Comparison of ENCODE assay signal across 10 mouse cellular contexts in genomic region chr7:101354423-101354822, GRCm38 (mm10). TPM values are rescaled to one million over a fixed set of nuclear protein-coding genes. Genes with fewer than 3 reads are reported as not detected.
DNase-seq lines count a peak whose midpoint lies in the region; ATAC-seq and TF ChIP-seq lines count a peak whose summit lies in the region.
"Had no signal": no experiment of that assay in that cellular context is flagged by ENCODE, and none has a peak within 500 bp of the region (broad histone marks: within the 10 kb centered on the region; RNA-seq: fewer than 3 reads in every experiment).

No protein-coding gene starts in this region.

- WGBS in spleen, adult 2 months: 12% methylated on average over 5 of the region's 5 CpGs
- 51% methylated on average over 5 of the region's 5 CpGs for WGBS in lung, embryonic 16.5 days
- WGBS in midbrain, embryonic 14.5 days: 76% methylated on average over 5 of the region's 5 CpGs

- H3K36me3 ChIP-seq in spleen, adult 2 months (ENCODE audit: control insufficient read depth, insufficient read depth, low read length): peaks cover 3% of the 10 kb centered on the region; the same call in 1 of the 2 replicates
- no peaks in the 10 kb centered on the region for H3K36me3 ChIP-seq in lung, embryonic 16.5 days (ENCODE audit: control insufficient read depth, insufficient read depth, low read length)
- H3K36me3 ChIP-seq in midbrain, embryonic 14.5 days (ENCODE audit: control insufficient read depth, insufficient read depth, low read length): no peaks in the 10 kb centered on the region
- H3K36me3 ChIP-seq: hindbrain, embryonic 13.5 days had no signal

- no peak for TF ChIP-seq POLR2A in spleen, adult 2 months (IDR thresholded peaks at IDR 0.05; ENCODE audit: low read depth, low read length)

- H3K9me3 ChIP-seq in lung, embryonic 16.5 days (ENCODE audit: control insufficient read depth, low read length): no peaks in the 10 kb centered on the region
- H3K9me3 ChIP-seq in midbrain, embryonic 14.5 days (ENCODE audit: control insufficient read depth, low read length): no peaks in the 10 kb centered on the region
- H3K9me3 ChIP-seq: hindbrain, embryonic 13.5 days had no signal

- peak; percentile 72 for ATAC-seq in lung, embryonic 16.5 days (ENCODE audit: low read depth)
- no peak for ATAC-seq in midbrain, embryonic 14.5 days (ENCODE audit: low FRiP score, low TSS enrichment)
- ATAC-seq in CD4-positive, CD25-positive, alpha-beta regulatory T cell, adult 4 months: no peak

- no peak for TF ChIP-seq CTCF in spleen, adult 2 months (IDR thresholded peaks at IDR 0.05; ENCODE audit: extremely low read depth, insufficient read depth, insufficient read length, insufficient replicate concordance)

- H3K27ac ChIP-seq in spleen, adult 2 months (ENCODE audit: insufficient read depth, low read length): peak overlapping the region; percentile 93
- H3K27ac ChIP-seq in lung, embryonic 16.5 days (ENCODE audit: low read length): no peak overlapping the region
- no peak overlapping the region for H3K27ac ChIP-seq in midbrain, embryonic 14.5 days (replicated peaks; ENCODE audit: low read depth, low read length)
- H3K27ac ChIP-seq: hindbrain, embryonic 13.5 days had no signal

- H3K4me1 ChIP-seq in spleen, adult 2 months (ENCODE audit: control insufficient read depth, insufficient read depth, insufficient read length): peaks cover 30% of the 10 kb centered on the region
- H3K4me1 ChIP-seq in lung, embryonic 16.5 days (replicated peaks; ENCODE audit: control insufficient read depth, insufficient read depth, low read length): peaks cover 12% of the 10 kb centered on the region
- H3K4me1 ChIP-seq in midbrain, embryonic 14.5 days (ENCODE audit: control insufficient read depth, insufficient read depth, low read length): no peaks in the 10 kb centered on the region

- H3K9ac ChIP-seq in lung, embryonic 16.5 days (ENCODE audit: low read length): no peak overlapping the region
- H3K9ac ChIP-seq in midbrain, embryonic 14.5 days (replicated peaks; ENCODE audit: low read length): no peak overlapping the region
- H3K9ac ChIP-seq: hindbrain, embryonic 13.5 days had no signal

- no peak overlapping the region for H3K4me2 ChIP-seq in lung, embryonic 16.5 days (ENCODE audit: low read depth, low read length)
- H3K4me2 ChIP-seq in midbrain, embryonic 14.5 days (ENCODE audit: low read length): no peak overlapping the region
- H3K4me2 ChIP-seq: hindbrain, embryonic 13.5 days had no signal

- no peaks in the 10 kb centered on the region for H3K27me3 ChIP-seq in spleen, adult 2 months (ENCODE audit: control insufficient read depth, insufficient read depth, low read length)
- no peaks in the 10 kb centered on the region for H3K27me3 ChIP-seq in lung, embryonic 16.5 days (ENCODE audit: control insufficient read depth, insufficient read depth, low read depth, low read length)
- H3K27me3 ChIP-seq in midbrain, embryonic 14.5 days (ENCODE audit: control insufficient read depth, insufficient read depth, low read length): peaks cover 1% of the 10 kb centered on the region; the same call in 1 of the 2 replicates

- H3K4me3 ChIP-seq in spleen, adult 2 months (ENCODE audit: extremely low read depth, insufficient read depth, insufficient read length): peak overlapping the region; percentile 53; the same call in 1 of the 2 replicates
- H3K4me3 ChIP-seq in lung, embryonic 16.5 days (ENCODE audit: low read length): no peak overlapping the region
- H3K4me3 ChIP-seq in midbrain, embryonic 14.5 days (replicated peaks; ENCODE audit: low read depth, low read length): no peak overlapping the region
- H3K4me3 ChIP-seq: hindbrain, embryonic 13.5 days had no signal

- DNase-seq in spleen, adult 2 months (ENCODE audit: low read depth in 1 of 2, low spot score in 2 of 2): peak in 1 of 2 experiments; percentile 77
- no peak for DNase-seq in spleen, adult 12 weeks (ENCODE audit: low spot score)
- peak; percentile 52 for DNase-seq in kidney, adult 9 months
- peak; percentile 89 for DNase-seq in yolk sac, embryonic 10.5 days (ENCODE audit: low spot score)
- DNase-seq in midbrain, embryonic 14.5 days: no peak
- DNase-seq: retina, postnatal 1 day had no signal

RNA-seq across cellular contexts. Expression of gene Arap1, which starts 6.6 kb away (rescaled TPM):
- 227 and 248 TPM in 2 replicates for polyA plus RNA-seq in spleen, adult 2 months (2012; rRNA removed)
- 115 and 118 TPM in 2 replicates for polyA plus RNA-seq in lung, embryonic 16.5 days (2015; fragmentation: Nextera tagmentation; extraction: Ambion mirVana)
- polyA plus RNA-seq in midbrain, embryonic 14.5 days (2014; fragmentation: Nextera tagmentation; extraction: Ambion mirVana): 2.0 and 8.7 TPM in 2 replicates
- 10 to 100 TPM; 35.9 to 67.2 TPM for polyA plus RNA-seq in CD4-positive, CD25-positive, alpha-beta regulatory T cell, adult 4 months (2017; shearing (Covaris generic))

RNA-seq across cellular contexts. Expression of gene Stard10, which starts 37.5 kb away (rescaled TPM):
- 29.3 and 42.0 TPM in 2 replicates for polyA plus RNA-seq in spleen, adult 2 months (2012; rRNA removed)
- 43.0 and 46.5 TPM in 2 replicates for polyA plus RNA-seq in lung, embryonic 16.5 days (2015; fragmentation: Nextera tagmentation; extraction: Ambion mirVana)
- 8.8 and 8.9 TPM in 2 replicates for polyA plus RNA-seq in midbrain, embryonic 14.5 days (2014; fragmentation: Nextera tagmentation; extraction: Ambion mirVana)
- 1 to 10 TPM in 1 of 2 experiments, under 1 TPM in 1; 0.76 to 4.8 TPM for polyA plus RNA-seq in CD4-positive, CD25-positive, alpha-beta regulatory T cell, adult 4 months (2017; shearing (Covaris generic))

RNA-seq across cellular contexts. Expression of gene Atg16l2, which starts 52.4 kb away (rescaled TPM):
- 62.9 and 86.0 TPM in 2 replicates for polyA plus RNA-seq in spleen, adult 2 months (2012; rRNA removed)
- 19.6 and 22.6 TPM in 2 replicates for polyA plus RNA-seq in lung, embryonic 16.5 days (2015; fragmentation: Nextera tagmentation; extraction: Ambion mirVana)
- 17.6 and 20.6 TPM in 2 replicates for polyA plus RNA-seq in midbrain, embryonic 14.5 days (2014; fragmentation: Nextera tagmentation; extraction: Ambion mirVana)
- 10 to 100 TPM; 46.7 to 58.1 TPM for polyA plus RNA-seq in CD4-positive, CD25-positive, alpha-beta regulatory T cell, adult 4 months (2017; shearing (Covaris generic))

RNA-seq across cellular contexts. Expression of gene Gm45837, which starts 56.3 kb away (rescaled TPM):
- 1.1 TPM in 1 of 2 replicates, not detected in the other for polyA plus RNA-seq in spleen, adult 2 months (2012; rRNA removed)
- 2.4 and 8.8 TPM in 2 replicates for polyA plus RNA-seq in lung, embryonic 16.5 days (2015; fragmentation: Nextera tagmentation; extraction: Ambion mirVana)
- polyA plus RNA-seq in midbrain, embryonic 14.5 days (2014; fragmentation: Nextera tagmentation; extraction: Ambion mirVana): not detected in 2 replicates
- polyA plus RNA-seq in CD4-positive, CD25-positive, alpha-beta regulatory T cell, adult 4 months (2017; shearing (Covaris generic)): 10 to 100 TPM in 1 of 2 experiments, not detected in 1; 33.3 TPM
- polyA plus RNA-seq: embryonic facial prominence, embryonic 14.5 days; hindbrain, embryonic 13.5 days had no signal

Comparison
In these comparisons a context has a peak if more than half of its experiments do, and no peak if none do; other contexts are left out.
1. DNase-seq: peak in kidney, adult 9 months (single experiment) and yolk sac, embryonic 10.5 days (single experiment); none in spleen, adult 12 weeks (single experiment) and midbrain, embryonic 14.5 days (single experiment).